Mouse (Mus musculus) C2C12 (cell line): ENCODE measurements at regions not wholly inside any gene's neighbourhood (a gene's known extent, or its start where the extent isn't known, plus 50 kb on each side); places are given as distances from the start of the nearest gene placed in this dataset.

Experiments used
- CTCF ChIP-seq: IDR thresholded peaks from one replicate; pipeline ENCODE4 v1.5.1; 2011; ENCODE audit not compliant: control insufficient read depth, insufficient read depth, insufficient read length
- MAX ChIP-seq: IDR thresholded peaks from one replicate; pipeline ENCODE4 v1.6.1; 2011; ENCODE audit warnings: mild to moderate bottlenecking, control low read depth
- MYOD1 ChIP-seq: IDR thresholded peaks from one replicate; pipeline ENCODE4 v1.6.1; 2011; ENCODE audit warnings: low read depth; ENCODE audit not compliant: control insufficient read depth, insufficient read length

- TF ChIP-seq MYOD1, result no peak
- no peak for TF ChIP-seq CTCF
- TF ChIP-seq MAX, result no peak
These were observed 1466.9 kb downstream of the Zfp704 start for GRCm38 (mm10) chr3:8143016-8143415.
